Mouse (Mus musculus) liver (tissue): ENCODE results near the gene Ppp1ca.
A peak's percentile ranks its signal among the peaks of the same experiment; 100 is the strongest.

Source experiments
- DNase-seq: peaks from one replicate; pipeline ENCODE4 v3.0.0-alpha.2; 2020; ENCODE audit warnings: mixed read lengths

The Ppp1ca gene

GRCm38 (mm10) chr19:4155223-4156072 lies 36.4 kb upstream of the Ppp1ca start:
- DNase-seq, result no peak

GRCm38 (mm10) chr19:4156073-4156579 lies 35.7 kb upstream of the Ppp1ca start:
- DNase-seq, result no peak

GRCm38 (mm10) chr19:4156771-4157170 lies 35.1 kb upstream of the Ppp1ca start:
- no peak for DNase-seq

GRCm38 (mm10) chr19:4159049-4159448 lies 32.8 kb upstream of the Ppp1ca start:
- no peak for DNase-seq

GRCm38 (mm10) chr19:4162646-4163542 lies 29.0 kb upstream of the Ppp1ca start, which contains the start of gene Rps6kb2:
TSS of gene Rps6kb2 (minus strand) at chr19:4163354.
- peak; percentile 94 for DNase-seq

- DNase-seq, result no peak
Observed at GRCm38 (mm10) chr19:4163543-4163887, 28.4 kb upstream of the Ppp1ca start.

GRCm38 (mm10) chr19:4164100-4164499 lies 27.8 kb upstream of the Ppp1ca start:
- no peak for DNase-seq

- DNase-seq, result no peak
Observed at GRCm38 (mm10) chr19:4164721-4165120, 27.1 kb upstream of the Ppp1ca start.

GRCm38 (mm10) chr19:4166678-4167476 lies 25.0 kb upstream of the Ppp1ca start:
- no peak for DNase-seq

- DNase-seq, result peak; percentile 100
Observed at GRCm38 (mm10) chr19:4169378-4169784, 22.5 kb upstream of the Ppp1ca start.

- no peak for DNase-seq
Observed at GRCm38 (mm10) chr19:4169810-4170209, 22.1 kb upstream of the Ppp1ca start.

GRCm38 (mm10) chr19:4170723-4171392 lies 21.0 kb upstream of the Ppp1ca start:
- DNase-seq, result no peak

GRCm38 (mm10) chr19:4171393-4172290 lies 20.2 kb upstream of the Ppp1ca start:
- no peak for DNase-seq

GRCm38 (mm10) chr19:4172925-4173324 lies 18.9 kb upstream of the Ppp1ca start:
- DNase-seq, result no peak

- DNase-seq, result no peak
Observed at GRCm38 (mm10) chr19:4175368-4175947, 16.4 kb upstream of the Ppp1ca start, which contains the start of gene Carns1. TSS of gene Carns1 (minus strand) at chr19:4175479.

GRCm38 (mm10) chr19:4180411-4180810 lies 11.5 kb upstream of the Ppp1ca start:
- DNase-seq, result no peak

GRCm38 (mm10) chr19:4181892-4182291 lies 10.0 kb upstream of the Ppp1ca start:
- DNase-seq, result no peak

- DNase-seq, result no peak
Observed at GRCm38 (mm10) chr19:4183689-4184088, 8.2 kb upstream of the Ppp1ca start.

GRCm38 (mm10) chr19:4184976-4185975 lies 6.6 kb upstream of the Ppp1ca start:
- DNase-seq, result peak; percentile 42
